Mouse (Mus musculus) cerebellum, postnatal 10 days (tissue): ENCODE measurements around the gene Cerk.
"Not testable (repeated sequence)": the region's sequence is repeated elsewhere in the genome, so short reads cannot be mapped to it uniquely, and the experiment has no call there.

Experiments used
- DNase-seq, 2 experiments: peaks; one replicate each; pipeline ENCODE4 v3.0.0; 2021; ENCODE audit warnings: mixed read lengths in 2 of 2

The Cerk gene

GRCm38 (mm10) chr15:86110361-86111103 lies 75.4 kb downstream of the Cerk start:
- peak; percentile 86 to 90 for DNase-seq

- DNase-seq, result peak; percentile 73
Observed at GRCm38 (mm10) chr15:86109650-86110211, 76.2 kb downstream of the Cerk start.

DNA sequence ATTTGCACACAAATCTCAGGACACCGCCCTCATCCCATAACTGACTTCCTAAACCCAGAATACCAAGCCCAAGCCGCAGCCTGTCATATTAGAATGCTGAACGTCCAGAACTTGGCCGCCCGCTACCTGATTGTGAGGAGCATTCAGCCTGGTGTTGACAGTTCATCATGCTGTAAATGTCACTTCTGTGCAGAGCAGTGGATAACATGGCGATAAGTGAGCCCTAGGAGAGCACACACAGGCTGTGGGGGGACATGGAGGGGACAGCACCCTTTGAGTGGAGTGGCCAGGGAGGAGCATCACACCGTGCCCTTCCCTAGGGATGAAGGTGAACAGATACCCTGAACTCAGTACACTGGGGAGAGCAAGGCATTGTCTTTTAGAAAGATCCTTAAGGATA lies 76.7 kb downstream of the Cerk start:
- no peak for DNase-seq

- DNase-seq, result no peak
Observed at GRCm38 (mm10) chr15:86107831-86108471, 78.0 kb downstream of the Cerk start.

DNA sequence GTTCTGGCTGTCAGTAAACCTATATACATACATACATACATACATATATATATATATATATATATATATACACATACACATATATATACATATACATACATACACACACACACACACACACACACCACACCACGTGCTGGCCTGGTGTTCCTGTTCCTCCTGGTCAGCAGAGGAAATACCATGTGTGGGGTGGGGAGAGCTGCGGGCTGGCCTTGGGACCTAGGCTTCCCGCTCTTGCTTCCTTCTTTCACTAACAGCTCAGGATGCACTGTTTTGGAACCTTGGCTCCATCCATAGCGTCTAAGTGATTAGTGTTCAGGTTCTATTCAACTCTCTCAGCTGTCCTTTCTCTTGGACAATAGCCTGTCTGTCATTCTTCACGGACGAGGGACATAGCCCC lies 80.2 kb downstream of the Cerk start:
- no peak for DNase-seq

- DNase-seq, result no peak
Observed at GRCm38 (mm10) chr15:86105345-86105697, 80.6 kb downstream of the Cerk start.

- no peak for DNase-seq
Observed at GRCm38 (mm10) chr15:86104401-86105344, 81.3 kb downstream of the Cerk start.

GRCm38 (mm10) chr15:86102308-86102707 lies 83.6 kb downstream of the Cerk start:
- no peak for DNase-seq

GRCm38 (mm10) chr15:86101585-86101984 lies 84.4 kb downstream of the Cerk start:
- DNase-seq, result peak in 1 of 2 experiments; percentile 54

DNA sequence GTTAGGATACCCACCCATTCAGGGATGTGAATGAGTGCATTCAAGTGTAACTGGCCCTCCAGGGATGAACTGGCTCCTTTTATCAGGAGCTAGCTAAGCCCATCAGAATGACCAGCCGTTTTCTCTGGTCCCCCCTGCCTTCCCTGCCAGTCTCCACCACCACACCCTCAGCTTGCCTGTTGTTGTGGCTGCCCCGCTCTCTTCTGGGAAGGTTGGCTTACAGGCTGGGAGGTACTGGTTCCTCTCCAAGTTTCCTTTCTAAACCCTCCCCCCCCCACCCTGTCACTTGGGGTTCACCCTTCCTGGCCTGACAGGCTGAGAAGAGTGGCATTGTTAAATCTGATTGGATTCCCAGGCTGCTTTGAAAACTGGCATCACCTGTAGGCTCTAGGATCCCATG lies 88.1 kb downstream of the Cerk start:
- DNase-seq, result no peak

GRCm38 (mm10) chr15:86096604-86097020 lies 89.3 kb downstream of the Cerk start:
- DNase-seq, result not testable (repeated sequence)

- DNase-seq, result no peak
Observed at GRCm38 (mm10) chr15:86095722-86096603, 90.0 kb downstream of the Cerk start.

DNA sequence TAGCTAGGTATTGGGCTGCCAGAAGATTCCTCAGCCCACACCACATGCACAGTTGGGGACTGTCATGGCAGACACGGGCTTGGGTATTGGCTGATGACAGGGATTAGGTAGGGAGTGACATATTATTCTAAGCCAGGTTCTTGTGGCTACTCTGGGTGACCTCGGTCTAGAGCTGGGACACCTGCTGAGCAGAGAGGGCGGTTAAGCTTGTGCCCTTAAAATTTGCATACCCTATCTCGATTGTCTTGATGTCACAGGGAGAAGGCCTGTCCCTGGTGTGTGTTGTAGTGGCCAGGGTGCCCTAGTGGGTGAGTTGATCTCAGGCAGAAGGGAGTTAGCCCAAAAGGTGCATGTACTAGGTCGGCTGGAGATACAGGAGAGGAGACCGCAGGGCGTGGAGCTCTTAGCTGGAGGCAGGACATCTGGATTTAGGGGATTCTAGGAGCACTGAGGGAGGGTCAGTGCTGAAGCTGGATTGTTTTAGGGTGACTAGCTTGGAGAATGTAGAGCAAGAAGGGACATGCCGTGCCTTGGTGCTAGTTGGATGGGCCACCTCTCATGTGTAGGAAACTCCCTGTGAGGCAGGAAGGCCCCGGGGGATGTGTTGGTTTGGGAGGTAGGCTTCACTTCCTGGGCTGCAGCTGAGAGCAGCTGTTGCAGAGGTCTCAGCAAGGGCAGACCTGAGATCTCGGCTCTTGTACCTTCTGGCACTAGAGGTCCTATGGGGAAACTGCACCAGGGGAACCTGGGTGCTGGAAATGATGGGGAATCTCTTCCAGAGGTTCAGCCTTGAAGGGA lies 91.4 kb downstream of the Cerk start:
- DNase-seq, result no peak

DNA sequence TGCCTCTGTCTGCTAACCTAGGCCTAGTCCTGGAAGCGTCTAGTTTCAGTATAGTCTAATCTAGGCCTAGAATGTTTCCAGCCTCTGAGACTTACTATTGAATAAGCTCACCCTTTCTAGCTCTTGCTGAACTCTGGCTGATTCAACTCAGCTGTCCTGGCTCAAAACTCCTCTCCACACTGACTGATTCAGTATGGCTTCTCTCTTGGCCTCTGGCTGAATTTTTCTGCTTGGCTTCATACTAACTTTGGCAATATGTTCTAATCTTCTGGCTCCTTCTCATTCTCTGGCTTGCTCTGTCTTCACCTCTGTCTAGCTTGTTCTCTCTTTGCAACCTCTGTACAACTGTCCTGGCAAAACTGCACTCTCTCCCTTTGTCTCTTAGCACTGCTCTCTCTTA lies 92.7 kb downstream of the Cerk start:
- no peak for DNase-seq

DNA sequence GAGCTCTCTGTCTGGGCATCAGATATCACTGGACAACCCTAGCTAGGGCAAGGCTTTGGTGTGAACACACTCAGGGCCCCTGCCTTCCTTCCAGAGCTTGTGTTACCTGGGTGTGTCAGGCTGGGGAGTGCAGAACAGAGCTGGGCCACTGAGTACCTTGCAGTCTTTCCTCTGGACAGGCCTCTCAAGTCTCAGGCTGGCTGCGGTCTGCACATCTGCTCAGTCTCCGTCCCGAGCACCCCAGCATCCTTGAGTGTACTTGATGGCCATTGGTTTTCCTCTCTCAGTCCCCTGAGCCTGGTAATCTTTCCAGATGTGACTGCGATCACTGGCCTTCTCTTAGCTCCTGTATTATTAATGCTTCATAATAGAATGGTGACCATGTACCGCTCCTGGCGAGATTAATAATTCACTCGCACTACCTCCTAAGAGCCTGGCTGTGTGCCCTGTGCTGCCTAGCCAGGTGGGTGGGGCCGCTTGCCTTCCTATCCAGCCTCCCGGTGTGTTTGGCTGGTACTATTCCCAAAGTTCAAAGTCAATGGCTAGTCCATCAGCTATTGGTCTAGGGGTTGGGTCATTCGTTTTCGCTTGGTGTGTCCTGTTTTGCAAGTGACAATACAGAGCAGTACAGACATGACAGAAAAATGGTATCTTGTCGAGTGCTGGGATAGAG lies 93.8 kb downstream of the Cerk start:
- peak; percentile 45 to 52 for DNase-seq

GRCm38 (mm10) chr15:86091201-86091997 lies 94.5 kb downstream of the Cerk start:
- DNase-seq, result no peak

GRCm38 (mm10) chr15:86090578-86090977 lies 95.4 kb downstream of the Cerk start:
- no peak for DNase-seq

- peak; percentile 61 to 62 for DNase-seq
Observed at GRCm38 (mm10) chr15:86089991-86090529, 95.9 kb downstream of the Cerk start.
